Mouse (Mus musculus) ES-Bruce4 (cell line): ENCODE data around the gene Stra6.

Experiments
- CTCF ChIP-seq: IDR thresholded peaks from one replicate; pipeline ENCODE4 v1.8.1; 2011; ENCODE audit warnings: low read depth, low read length
- EP300 ChIP-seq: IDR thresholded peaks from 2 replicates; pipeline ENCODE4 v1.6.1; 2011; ENCODE audit warnings: low read depth, low read length; ENCODE audit not compliant: insufficient read depth
- POLR2A ChIP-seq: IDR thresholded peaks from one replicate; pipeline ENCODE4 v1.8.1; 2011; ENCODE audit warnings: low read length; ENCODE audit not compliant: insufficient read depth

- TF ChIP-seq CTCF: no peak
- TF ChIP-seq EP300: no peak
- no peak for TF ChIP-seq POLR2A
Observed at GRCm38 (mm10) chr9:58133893-58134884, 70.6 kb downstream of the Stra6 start.
